Mouse (Mus musculus) neural tube, embryonic 11.5 days (tissue): ENCODE measurements around the gene Cdc34. TPM values are rescaled to one million over a fixed set of nuclear protein-coding genes. Genes with fewer than 3 reads are reported as not detected.

Source experiments
- ATAC-seq: fragments of 200-750 bp; cut with Nextera tagmentation; 2 replicates; pipeline ENCODE4 v1.8.0; 2017; ENCODE audit warnings: moderate number of reproducible peaks, mild to moderate bottlenecking, moderate TSS enrichment, moderate library complexity; ENCODE audit not compliant: insufficient read depth, low FRiP score, low TSS enrichment
- DNase-seq: peaks from one replicate; pipeline ENCODE4 v3.0.0-alpha.2; 2015; ENCODE audit warnings: low spot score
- H3K27ac ChIP-seq: fragments of 300-500 bp; sonication (generic); 2 replicates; pipeline ENCODE4 v1.5.1; 2014; ENCODE audit warnings: low read depth, mild to moderate bottlenecking, low read length
- H3K27me3 ChIP-seq: fragments of 300-500 bp; sonication (generic); 2 replicates; pipeline ENCODE4 v1.6.1; 2014; ENCODE audit warnings: mild to moderate bottlenecking, low read length, mixed read lengths; ENCODE audit not compliant: control insufficient read depth, insufficient read depth
- H3K36me3 ChIP-seq: fragments of 300-500 bp; sonication (generic); 2 replicates; pipeline ENCODE4 v1.6.1; 2014; ENCODE audit warnings: mild to moderate bottlenecking, low read length, moderate library complexity, mixed read lengths; ENCODE audit not compliant: control insufficient read depth, insufficient read depth
- H3K4me1 ChIP-seq: fragments of 300-500 bp; sonication (generic); 2 replicates; pipeline ENCODE4 v1.6.1; 2014; ENCODE audit warnings: low read length, mixed read lengths; ENCODE audit not compliant: control insufficient read depth, insufficient read depth
- H3K4me2 ChIP-seq: fragments of 300-500 bp; sonication (generic); 2 replicates; pipeline ENCODE4 v1.6.1; 2014; ENCODE audit warnings: low read depth, mild to moderate bottlenecking, moderate library complexity
- H3K4me3 ChIP-seq: fragments of 300-500 bp; sonication (generic); 2 replicates; pipeline ENCODE4 v1.5.1; 2014; ENCODE audit warnings: low read depth, low read length
- H3K9ac ChIP-seq: fragments of 300-500 bp; sonication (generic); 2 replicates; pipeline ENCODE4 v1.6.1; 2014; ENCODE audit warnings: mild to moderate bottlenecking, low read length
- H3K9me3 ChIP-seq: fragments of 300-500 bp; sonication (generic); 2 replicates; pipeline ENCODE4 v1.6.1; 2016; ENCODE audit warnings: low read length; ENCODE audit not compliant: control insufficient read depth
- WGBS: fragments of 180-500 bp; shearing (Covaris S2); extraction: QIAGEN DNeasy Blood & Tissue Kit; methylation state at CpG from one replicate; pipeline ENCODE4 v1.1.7; 2014; 5-methylcytosine and 5-hydroxymethylcytosine counted together
- polyA plus RNA-seq: library from polyadenylated mRNA; unstranded; fragments of >200 nt; fragmentation: Nextera tagmentation; extraction: Ambion mirVana; gene quantifications from 2 replicates; pipeline ENCODE4 v1.2.1, GENCODE M21; 2014

The Cdc34 gene
- polyA plus RNA-seq, 1 experiment from 2014 or later: 168 TPM

- H3K9ac ChIP-seq: no peak overlapping the region
- H3K27me3 ChIP-seq: peaks cover 42% of the 10 kb centered on the region
- no peak for DNase-seq
- no peaks in the 10 kb centered on the region for H3K9me3 ChIP-seq
- no peak for ATAC-seq
- H3K36me3 ChIP-seq: peaks cover 3% of the 10 kb centered on the region
- no peak overlapping the region for H3K4me3 ChIP-seq
- no peak overlapping the region for H3K27ac ChIP-seq
- H3K4me2 ChIP-seq: no peak overlapping the region
- H3K4me1 ChIP-seq: peaks cover 7% of the 10 kb centered on the region
- 69% methylated on average over 4 of the region's 4 CpGs for WGBS
Observed at GRCm38 (mm10) chr10:79714996-79715395, 33.0 kb downstream of the Cdc34 start.

- 2% methylated on average over 50 of the region's 91 CpGs for WGBS
- H3K27me3 ChIP-seq: peaks cover 42% of the 10 kb centered on the region
- DNase-seq (peak; percentile 30), ATAC-seq (peak; percentile 46; the same call in 1 of the 2 replicates)
- H3K4me2 ChIP-seq: peak within 1 kb of the TSS; percentile 89
- peak within 1 kb of the TSS; percentile 58 for H3K9ac ChIP-seq
- no peak within 1 kb of the TSS for H3K27ac ChIP-seq
- peaks cover 7% of the 10 kb centered on the region for H3K4me1 ChIP-seq
- H3K4me3 ChIP-seq: peak within 1 kb of the TSS; percentile 58
- no peaks in the 10 kb centered on the region for H3K36me3 ChIP-seq
- no peaks in the 10 kb centered on the region for H3K9me3 ChIP-seq
Observed at GRCm38 (mm10) chr10:79716254-79716987, 34.4 kb downstream of the Cdc34 start, which contains the start of gene Hcn2. Gene Hcn2 (plus strand): TSS chr10:79716634.

GRCm38 (mm10) chr10:79716988-79717355 is 35.0 kb downstream of the Cdc34 start:
- H3K9me3 ChIP-seq: no peaks in the 10 kb centered on the region
- DNase-seq: peak; percentile 33
- under 1% methylated on average over 36 of the region's 44 CpGs for WGBS
- peak overlapping the region; percentile 58 for H3K9ac ChIP-seq
- H3K4me3 ChIP-seq: peak overlapping the region; percentile 58
- H3K4me1 ChIP-seq: peaks cover 7% of the 10 kb centered on the region
- H3K27me3 ChIP-seq: peaks cover 42% of the 10 kb centered on the region
- peak overlapping the region; percentile 89 for H3K4me2 ChIP-seq
- no peaks in the 10 kb centered on the region for H3K36me3 ChIP-seq
- no peak overlapping the region for H3K27ac ChIP-seq
- no peak for ATAC-seq

- H3K4me3 ChIP-seq: peak overlapping the region; percentile 58
- no peaks in the 10 kb centered on the region for H3K36me3 ChIP-seq
- WGBS: 3% methylated on average over 43 of the region's 43 CpGs
- peaks cover 7% of the 10 kb centered on the region for H3K4me1 ChIP-seq
- no peak overlapping the region for H3K9ac ChIP-seq
- H3K27ac ChIP-seq: no peak overlapping the region
- ATAC-seq (no peak), DNase-seq (peak; percentile 68)
- no peaks in the 10 kb centered on the region for H3K9me3 ChIP-seq
- peak overlapping the region; percentile 89; the same call in 1 of the 2 replicates for H3K4me2 ChIP-seq
- H3K27me3 ChIP-seq: peaks cover 42% of the 10 kb centered on the region
Observed at GRCm38 (mm10) chr10:79717640-79718357, 35.8 kb downstream of the Cdc34 start.

- Histone ChIP-seq H3K9me3 (no peaks in the 10 kb centered on the region), H3K4me2 (no peak overlapping the region), H3K4me1 (peaks cover 7% of the 10 kb centered on the region), H3K9ac (no peak overlapping the region), H3K27me3 (peaks cover 27% of the 10 kb centered on the region), H3K4me3 (no peak overlapping the region), H3K27ac (no peak overlapping the region), H3K36me3 (no peaks in the 10 kb centered on the region)
- DNase-seq: no peak
- WGBS: 73% methylated on average over 5 of the region's 5 CpGs
- no peak for ATAC-seq
Observed at GRCm38 (mm10) chr10:79721089-79721488, 39.1 kb downstream of the Cdc34 start.

GRCm38 (mm10) chr10:79723047-79723446 is 41.1 kb downstream of the Cdc34 start:
- DNase-seq: no peak
- no peaks in the 10 kb centered on the region for H3K9me3 ChIP-seq
- no peaks in the 10 kb centered on the region for H3K36me3 ChIP-seq
- H3K4me1 ChIP-seq: no peaks in the 10 kb centered on the region
- no peak overlapping the region for H3K9ac ChIP-seq
- peaks cover 7% of the 10 kb centered on the region for H3K27me3 ChIP-seq
- H3K4me2 ChIP-seq: no peak overlapping the region
- no peak overlapping the region for H3K4me3 ChIP-seq
- H3K27ac ChIP-seq: no peak overlapping the region
- 73% methylated on average over 6 of the region's 6 CpGs for WGBS
- ATAC-seq: no peak

GRCm38 (mm10) chr10:79723692-79724091 is 41.7 kb downstream of the Cdc34 start:
- DNase-seq (no peak), ATAC-seq (no peak)
- peaks cover under 1% of the 10 kb centered on the region for H3K27me3 ChIP-seq
- no peaks in the 10 kb centered on the region for H3K36me3 ChIP-seq
- no peaks in the 10 kb centered on the region for H3K9me3 ChIP-seq
- no peak overlapping the region for H3K4me3 ChIP-seq
- H3K27ac ChIP-seq: no peak overlapping the region
- no peak overlapping the region for H3K9ac ChIP-seq
- H3K4me1 ChIP-seq: no peaks in the 10 kb centered on the region
- H3K4me2 ChIP-seq: no peak overlapping the region
- WGBS: 85% methylated on average over 7 of the region's 7 CpGs

GRCm38 (mm10) chr10:79726090-79726489 is 44.1 kb downstream of the Cdc34 start:
- ATAC-seq: no peak
- H3K4me2 ChIP-seq: no peak overlapping the region
- 42% methylated on average over 11 of the region's 11 CpGs for WGBS
- peak; percentile 48 for DNase-seq
- H3K4me1 ChIP-seq: no peaks in the 10 kb centered on the region
- no peaks in the 10 kb centered on the region for H3K9me3 ChIP-seq
- no peak overlapping the region for H3K4me3 ChIP-seq
- no peak overlapping the region for H3K27ac ChIP-seq
- H3K36me3 ChIP-seq: no peaks in the 10 kb centered on the region
- no peak overlapping the region for H3K9ac ChIP-seq
- H3K27me3 ChIP-seq: no peaks in the 10 kb centered on the region
